Mouse (Mus musculus) gastrocnemius, adult 2 months (tissue): Measurements from ENCODE around the gene Nfib. TPM values are rescaled to one million over a fixed set of nuclear protein-coding genes. Genes with fewer than 3 reads are reported as not detected.

Source experiments
- DNase-seq: peaks from one replicate; pipeline ENCODE4 v3.0.0; 2022
- H3K27ac ChIP-seq: fragments of 200-600 bp; 2 replicates; pipeline ENCODE4 v1.8.1; 2022; ENCODE audit warnings: mild to moderate bottlenecking
- H3K4me3 ChIP-seq: fragments of 200-600 bp; 2 replicates; pipeline ENCODE4 v1.8.1; 2022; ENCODE audit warnings: mild to moderate bottlenecking, moderate library complexity
- CTCF ChIP-seq: fragments of 200-600 bp; IDR thresholded peaks from 2 replicates; pipeline ENCODE4 v1.8.1; 2022; ENCODE audit warnings: antibody characterized with exemption, mild to moderate bottlenecking, moderate library complexity
- intact Hi-C: fragments of 180-260 bp; cut with DNase I; formaldehyde crosslinking; loops from one replicate; pipeline ENCODE4 v1.15.1; 2025
- total RNA-seq, 2 experiments: library from RNA; stranded (reverse); gene quantifications; 2 replicates each; pipeline ENCODE4 v1.2.3; 2021

Gene Nfib
- total RNA-seq, 2 experiments from 2014 or later = 67.9 to 93.6 TPM

GRCm38 (mm10) chr4:82463189-82463715, 242.3 kb downstream of the Nfib start:
- Histone ChIP-seq H3K27ac (no peak overlapping the region), H3K4me3 (no peak overlapping the region)
- intact Hi-C loops = no loop called here
- no peak for TF ChIP-seq CTCF
- DNase-seq = no peak

- no peak for DNase-seq
- intact Hi-C loops = no loop called here
- TF ChIP-seq CTCF = no peak
- H3K27ac ChIP-seq = no peak overlapping the region
- H3K4me3 ChIP-seq = no peak overlapping the region
Measured at GRCm38 (mm10) chr4:82461676-82462075, 243.9 kb downstream of the Nfib start.

- Histone ChIP-seq H3K27ac (peak overlapping the region; percentile 39), H3K4me3 (no peak overlapping the region)
- TF ChIP-seq CTCF = no peak
- intact Hi-C loops = no loop called here
- no peak for DNase-seq
Measured at GRCm38 (mm10) chr4:82458895-82459294, 246.7 kb downstream of the Nfib start.

- Histone ChIP-seq H3K27ac (peak overlapping the region; percentile 50; the same call in 1 of the 2 replicates), H3K4me3 (no peak overlapping the region)
- intact Hi-C loops = no loop called here
- TF ChIP-seq CTCF = no peak
- DNase-seq = no peak
Measured at GRCm38 (mm10) chr4:82456908-82457307, 248.6 kb downstream of the Nfib start.

- no peak overlapping the region; the same call in 1 of the 2 replicates for H3K27ac ChIP-seq
Measured at GRCm38 (mm10) chr4:82456323-82456713, 249.2 kb downstream of the Nfib start.

GRCm38 (mm10) chr4:82455617-82456322, 249.8 kb downstream of the Nfib start:
- Histone ChIP-seq H3K4me3 (no peak overlapping the region), H3K27ac (no peak overlapping the region)
- no peak for DNase-seq
- intact Hi-C loops = no loop called here
- TF ChIP-seq CTCF = no peak

More at GRCm38 (mm10) chr4:82456323-82456713, 249.2 kb downstream of the Nfib start:
- no peak overlapping the region for H3K4me3 ChIP-seq
- TF ChIP-seq CTCF = no peak
- intact Hi-C loops = no loop called here
- DNase-seq = no peak

GRCm38 (mm10) chr4:82454989-82455388, 250.6 kb downstream of the Nfib start:
- Histone ChIP-seq H3K4me3 (no peak overlapping the region), H3K27ac (no peak overlapping the region)
- DNase-seq = no peak
- TF ChIP-seq CTCF = no peak
- intact Hi-C loops = no loop called here

GRCm38 (mm10) chr4:82453341-82453740, 252.2 kb downstream of the Nfib start:
- no peak overlapping the region for H3K4me3 ChIP-seq
- intact Hi-C loops = no loop called here
- H3K27ac ChIP-seq = peak overlapping the region; percentile 20; the same call in 1 of the 2 replicates
- TF ChIP-seq CTCF = no peak
- DNase-seq = no peak

GRCm38 (mm10) chr4:82452905-82453304, 252.6 kb downstream of the Nfib start:
- no peak overlapping the region; the same call in 1 of the 2 replicates for H3K27ac ChIP-seq
- H3K4me3 ChIP-seq = no peak overlapping the region
- no peak for DNase-seq
- intact Hi-C loops = no loop called here
- TF ChIP-seq CTCF = no peak

- Histone ChIP-seq H3K4me3 (peak overlapping the region; percentile 52), H3K27ac (peak overlapping the region; percentile 88)
- no peak for TF ChIP-seq CTCF
- peak; percentile 93 for DNase-seq
- intact Hi-C loops = no loop called here
Measured at GRCm38 (mm10) chr4:82447061-82447671, 258.4 kb downstream of the Nfib start.

GRCm38 (mm10) chr4:82444078-82444477, 261.5 kb downstream of the Nfib start:
- H3K4me3 ChIP-seq = no peak overlapping the region
- intact Hi-C loops = no loop called here
- DNase-seq = no peak
- TF ChIP-seq CTCF = no peak
- H3K27ac ChIP-seq = peak overlapping the region; percentile 88

- TF ChIP-seq CTCF = no peak
- Histone ChIP-seq H3K4me3 (no peak overlapping the region), H3K27ac (peak overlapping the region; percentile 63)
- intact Hi-C loops = no loop called here
- DNase-seq = no peak
Measured at GRCm38 (mm10) chr4:82443441-82443840, 262.1 kb downstream of the Nfib start.

- Histone ChIP-seq H3K4me3 (no peak overlapping the region), H3K27ac (peak overlapping the region; percentile 63)
- DNase-seq = no peak
- intact Hi-C loops = no loop called here
- TF ChIP-seq CTCF = no peak
Measured at GRCm38 (mm10) chr4:82443003-82443402, 262.5 kb downstream of the Nfib start.

- Histone ChIP-seq H3K4me3 (no peak overlapping the region), H3K27ac (no peak overlapping the region)
- TF ChIP-seq CTCF = no peak
- intact Hi-C loops = no loop called here
- DNase-seq = no peak
Measured at GRCm38 (mm10) chr4:82440606-82441005, 264.9 kb downstream of the Nfib start.
